Mouse (Mus musculus) embryonic facial prominence, embryonic 10.5 days (tissue): ENCODE results near the gene Defb25. TPM values are rescaled to one million over a fixed set of nuclear protein-coding genes. Genes with fewer than 3 reads are reported as not detected.

Experiments used
- DNase-seq: peaks from one replicate; pipeline ENCODE4 v3.0.0-alpha.2; 2017; ENCODE audit warnings: low spot score
- H3K27ac ChIP-seq: fragments of 300-500 bp; sonication (generic); replicated peaks from 2 replicates; pipeline ENCODE4 v1.5.1; 2016; ENCODE audit warnings: mild to moderate bottlenecking
- H3K27me3 ChIP-seq: fragments of 300-500 bp; sonication (generic); replicated peaks from 2 replicates; pipeline ENCODE4 v1.6.1; 2016; ENCODE audit warnings: low read depth, mild to moderate bottlenecking; ENCODE audit not compliant: poor library complexity, severe bottlenecking
- H3K36me3 ChIP-seq: fragments of 300-500 bp; sonication (generic); replicated peaks from 2 replicates; pipeline ENCODE4 v1.6.1; 2016; ENCODE audit warnings: mild to moderate bottlenecking, moderate library complexity
- H3K4me1 ChIP-seq: fragments of 300-500 bp; sonication (generic); 2 replicates; pipeline ENCODE4 v1.6.1; 2016
- H3K4me3 ChIP-seq: fragments of 300-500 bp; sonication (generic); 2 replicates; pipeline ENCODE4 v1.5.1; 2016; ENCODE audit warnings: mild to moderate bottlenecking, moderate library complexity
- H3K9me3 ChIP-seq: fragments of 300-500 bp; sonication (generic); 2 replicates; pipeline ENCODE4 v1.6.1; 2016; ENCODE audit warnings: mild to moderate bottlenecking
- WGBS: fragments of 180-500 bp; shearing (Covaris S2); methylation state at CpG from one replicate; pipeline ENCODE4 v1.1.7; 2016; 5-methylcytosine and 5-hydroxymethylcytosine counted together
- polyA plus RNA-seq: library from polyadenylated mRNA; unstranded; fragments of >200 nt; fragmentation: Nextera tagmentation; extraction: Ambion mirVana; gene quantifications from 2 replicates; pipeline ENCODE4 v1.2.1, GENCODE M21; 2016

Gene Defb25
- polyA plus RNA-seq, 1 experiment from 2014 or later, result not detected

- Histone ChIP-seq H3K4me1 (peaks cover 20% of the 10 kb centered on the region), H3K4me3 (no peak overlapping the region), H3K9me3 (no peaks in the 10 kb centered on the region), H3K27me3 (peaks cover 9% of the 10 kb centered on the region), H3K36me3 (no peaks in the 10 kb centered on the region), H3K27ac (peak overlapping the region; percentile 55; the same call in 1 of the 2 replicates)
- DNase-seq, result peak; percentile 20
- 22% methylated on average over 11 of the region's 11 CpGs for WGBS
Measured at GRCm38 (mm10) chr2:152639406-152640113, 16.7 kb upstream of the Defb25 start.

GRCm38 (mm10) chr2:152638865-152639264, 16.0 kb upstream of the Defb25 start:
- Histone ChIP-seq H3K36me3 (no peaks in the 10 kb centered on the region), H3K9me3 (no peaks in the 10 kb centered on the region), H3K27me3 (peaks cover 13% of the 10 kb centered on the region), H3K4me1 (peaks cover 20% of the 10 kb centered on the region), H3K27ac (no peak overlapping the region), H3K4me3 (no peak overlapping the region)
- no peak for DNase-seq
- WGBS, result 67% methylated on average over 6 of the region's 6 CpGs

DNA sequence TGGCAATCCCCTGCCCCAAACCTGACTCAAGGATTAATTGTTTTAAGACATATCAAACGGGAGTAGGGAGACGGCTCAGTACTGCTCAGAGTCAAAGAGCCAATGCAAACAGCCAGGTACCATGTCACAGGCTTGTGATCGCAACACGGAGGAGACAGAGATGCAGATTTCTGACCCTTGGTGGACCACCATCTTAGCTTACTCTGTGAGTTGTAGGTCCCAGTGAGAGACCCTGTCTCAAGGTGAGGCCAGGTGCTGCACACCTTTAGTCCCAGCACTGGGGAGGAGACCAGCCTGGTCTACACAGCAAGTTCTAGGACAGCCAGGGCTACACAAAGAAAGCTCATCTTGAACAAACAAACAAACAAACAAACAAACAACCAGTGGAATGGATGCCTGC, 14.5 kb upstream of the Defb25 start:
- Histone ChIP-seq H3K4me1 (peaks cover 29% of the 10 kb centered on the region), H3K36me3 (no peaks in the 10 kb centered on the region), H3K27ac (no peak overlapping the region), H3K4me3 (no peak overlapping the region), H3K27me3 (peaks cover 26% of the 10 kb centered on the region), H3K9me3 (no peaks in the 10 kb centered on the region)
- DNase-seq, result no peak
- 89% methylated on average over 4 of the region's 4 CpGs for WGBS

- Histone ChIP-seq H3K4me3 (no peak overlapping the region), H3K36me3 (no peaks in the 10 kb centered on the region), H3K4me1 (peaks cover 29% of the 10 kb centered on the region), H3K27ac (no peak overlapping the region), H3K9me3 (no peaks in the 10 kb centered on the region), H3K27me3 (peaks cover 30% of the 10 kb centered on the region)
- WGBS, result 86% methylated on average over 6 of the region's 6 CpGs
- DNase-seq, result no peak
Measured at GRCm38 (mm10) chr2:152637006-152637322, 14.1 kb upstream of the Defb25 start.

GRCm38 (mm10) chr2:152636246-152637005, 13.6 kb upstream of the Defb25 start:
- no peak for DNase-seq
- 83% methylated on average over 23 of the region's 23 CpGs for WGBS
- no peaks in the 10 kb centered on the region for H3K9me3 ChIP-seq
- H3K27ac ChIP-seq, result no peak overlapping the region
- H3K4me1 ChIP-seq, result peaks cover 29% of the 10 kb centered on the region
- H3K27me3 ChIP-seq, result peaks cover 34% of the 10 kb centered on the region
- H3K36me3 ChIP-seq, result no peaks in the 10 kb centered on the region
- H3K4me3 ChIP-seq, result no peak overlapping the region

DNA sequence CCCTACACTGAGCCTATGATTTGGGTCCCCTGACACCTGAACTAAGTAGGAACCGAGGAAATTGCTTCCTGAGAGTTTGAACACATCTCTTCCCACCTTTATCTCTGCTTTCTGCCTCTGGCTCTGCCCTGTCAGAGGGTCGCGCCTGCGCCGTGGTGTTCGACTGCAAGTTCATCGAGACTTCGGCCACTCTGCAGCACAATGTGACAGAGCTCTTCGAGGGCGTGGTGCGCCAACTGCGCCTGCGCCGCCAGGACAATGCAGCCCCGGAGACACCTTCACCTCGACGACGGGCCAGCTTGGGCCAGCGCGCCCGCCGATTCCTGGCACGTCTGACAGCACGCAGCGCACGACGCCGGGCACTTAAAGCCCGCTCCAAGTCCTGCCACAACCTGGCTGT, 11.5 kb upstream of the Defb25 start:
- DNase-seq, result no peak

DNA sequence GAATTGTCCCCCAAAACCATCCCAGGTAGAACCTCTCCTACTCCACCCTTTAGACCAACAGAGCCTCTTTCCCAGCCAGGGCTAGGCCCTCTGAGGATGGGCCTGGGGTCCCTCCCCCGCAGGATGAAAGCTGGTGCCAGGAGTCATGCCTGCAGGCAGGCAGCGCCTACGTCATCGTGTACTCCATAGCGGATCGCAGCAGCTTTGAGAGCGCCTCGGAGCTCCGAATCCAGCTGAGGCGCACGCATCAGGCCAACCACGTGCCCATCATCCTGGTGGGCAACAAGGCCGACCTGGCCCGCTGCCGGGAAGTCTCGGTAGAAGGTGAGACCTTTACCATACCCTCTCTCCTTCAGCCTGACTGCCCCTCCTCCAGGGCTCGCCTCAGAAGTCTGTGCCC, 10.5 kb upstream of the Defb25 start:
- Histone ChIP-seq H3K4me1 (peaks cover 15% of the 10 kb centered on the region), H3K27me3 (peaks cover 54% of the 10 kb centered on the region), H3K9me3 (no peaks in the 10 kb centered on the region), H3K36me3 (no peaks in the 10 kb centered on the region), H3K27ac (no peak overlapping the region; the same call in 1 of the 2 replicates), H3K4me3 (peak overlapping the region; percentile 25; the same call in 1 of the 2 replicates)
- DNase-seq, result peak; percentile 31
- WGBS, result 48% methylated on average over 17 of the region's 17 CpGs

More for the DNA sequence above, 11.5 kb upstream of the Defb25 start:
- H3K9me3 ChIP-seq, result no peaks in the 10 kb centered on the region
- H3K27ac ChIP-seq, result no peak overlapping the region
- no peak overlapping the region for H3K4me3 ChIP-seq
- peaks cover 49% of the 10 kb centered on the region for H3K27me3 ChIP-seq
- H3K36me3 ChIP-seq, result no peaks in the 10 kb centered on the region
- H3K4me1 ChIP-seq, result peaks cover 20% of the 10 kb centered on the region
- 79% methylated on average over 29 of the region's 29 CpGs for WGBS

DNA sequence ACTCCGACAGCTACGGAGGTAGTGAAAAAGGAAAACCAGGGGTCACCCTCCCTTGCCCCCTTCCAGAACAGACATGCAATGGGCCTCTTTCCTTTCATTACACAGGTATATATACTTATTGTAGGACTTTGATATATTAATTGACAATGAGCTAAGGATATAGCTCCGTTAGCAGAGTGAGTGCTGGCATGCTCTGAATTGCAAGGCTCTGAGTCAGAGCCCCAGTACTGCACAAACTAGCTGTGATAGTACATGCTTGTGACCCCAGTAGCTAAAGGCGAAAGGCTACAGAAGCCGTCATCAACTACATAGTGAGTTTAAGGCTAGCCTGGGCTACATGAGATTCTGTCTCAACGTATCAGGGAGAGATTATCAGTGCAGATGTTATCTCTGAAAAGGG, 7.1 kb upstream of the Defb25 start:
- Histone ChIP-seq H3K4me3 (no peak overlapping the region), H3K36me3 (no peaks in the 10 kb centered on the region), H3K9me3 (no peaks in the 10 kb centered on the region), H3K27me3 (peaks cover 88% of the 10 kb centered on the region), H3K27ac (no peak overlapping the region), H3K4me1 (peaks cover 30% of the 10 kb centered on the region)
- no peak for DNase-seq
- 89% methylated on average over 6 of the region's 6 CpGs for WGBS

DNA sequence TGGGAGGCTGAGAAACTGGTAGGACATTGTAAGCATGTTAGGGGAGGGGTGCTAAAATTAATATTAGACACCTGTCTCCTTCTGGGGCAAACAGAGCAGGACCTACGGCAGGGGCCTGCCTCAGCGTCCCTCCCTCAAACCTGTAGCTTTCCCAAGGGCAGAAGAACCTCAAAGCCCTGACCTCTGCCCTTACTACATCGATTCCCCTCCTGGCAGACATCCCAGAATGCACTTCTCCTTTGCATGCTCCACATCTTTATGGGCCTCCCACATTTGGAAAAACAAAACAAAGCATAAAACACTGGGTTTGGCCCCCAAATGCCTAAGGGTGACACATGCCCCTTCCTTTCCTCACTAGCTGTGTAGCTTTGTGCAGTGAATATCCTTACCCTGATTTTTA, 6.4 kb upstream of the Defb25 start:
- Histone ChIP-seq H3K4me3 (no peak overlapping the region), H3K36me3 (no peaks in the 10 kb centered on the region), H3K27me3 (peaks cover 90% of the 10 kb centered on the region), H3K9me3 (no peaks in the 10 kb centered on the region), H3K27ac (no peak overlapping the region), H3K4me1 (peaks cover 30% of the 10 kb centered on the region)
- 61% methylated on average over 3 of the region's 3 CpGs for WGBS
- DNase-seq, result no peak

- no peak for DNase-seq
- no peaks in the 10 kb centered on the region for H3K9me3 ChIP-seq
- peaks cover 86% of the 10 kb centered on the region for H3K27me3 ChIP-seq
- H3K36me3 ChIP-seq, result no peaks in the 10 kb centered on the region
- H3K4me1 ChIP-seq, result peaks cover 23% of the 10 kb centered on the region
- no peak overlapping the region for H3K27ac ChIP-seq
- H3K4me3 ChIP-seq, result no peak overlapping the region
- WGBS, result 40% methylated on average over 17 of the region's 17 CpGs
Measured at GRCm38 (mm10) chr2:152628066-152628465, 5.2 kb upstream of the Defb25 start.

DNA sequence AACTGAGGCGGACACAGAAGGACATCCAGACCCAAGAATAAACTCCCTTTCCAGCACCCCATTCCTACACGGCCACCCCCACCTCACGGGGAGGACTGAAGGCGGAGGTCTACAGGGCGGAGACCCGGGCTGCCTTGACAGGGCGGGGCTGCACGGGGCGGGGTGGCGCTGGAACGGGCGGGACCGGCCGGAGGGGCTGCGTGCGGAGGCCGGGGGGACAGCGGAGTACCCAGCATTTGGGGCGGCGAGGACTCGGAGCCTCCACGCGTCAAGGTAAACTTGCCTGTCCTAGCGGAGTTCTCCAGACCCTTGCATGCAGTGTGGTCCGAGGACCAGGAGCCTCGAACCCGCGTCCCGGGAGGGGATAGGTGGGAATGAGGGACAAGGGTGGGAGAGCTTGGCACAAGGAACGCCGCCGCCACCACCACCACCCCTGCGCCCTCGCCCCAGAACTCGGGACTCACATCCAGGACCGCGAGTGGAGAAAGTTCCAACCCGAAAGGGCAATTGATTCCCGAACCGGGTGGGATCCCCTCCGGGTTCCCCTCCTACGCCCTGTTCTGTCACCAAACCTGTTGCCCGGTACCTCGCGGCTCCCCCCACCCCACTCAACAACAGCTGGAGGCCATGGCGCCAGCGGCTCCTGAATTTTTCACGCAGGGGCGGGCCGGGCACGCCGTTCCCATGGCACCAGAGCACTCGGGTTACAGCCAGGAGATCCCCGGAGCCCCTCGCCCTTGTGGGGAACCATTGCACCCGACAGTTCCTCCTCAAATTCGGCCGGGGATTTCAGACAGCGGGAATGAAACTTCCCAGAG, 4.1 kb upstream of the Defb25 start, which contains the start of gene Rem1:
TSS of gene Rem1 (plus strand) at position 178 of the 818 bp plus-strand sequence.
- Histone ChIP-seq H3K27ac (no peak within 1 kb of the TSS; the same call in 1 of the 2 replicates), H3K27me3 (peaks cover 80% of the 10 kb centered on the region), H3K4me1 (peaks cover 20% of the 10 kb centered on the region), H3K36me3 (no peaks in the 10 kb centered on the region), H3K4me3 (peak within 1 kb of the TSS; percentile 60), H3K9me3 (no peaks in the 10 kb centered on the region)
- DNase-seq, result peak; percentile 70
- WGBS, result 1% methylated on average over 59 of the region's 59 CpGs

- Histone ChIP-seq H3K27ac (no peak overlapping the region), H3K4me3 (no peak overlapping the region), H3K27me3 (peaks cover 68% of the 10 kb centered on the region), H3K36me3 (no peaks in the 10 kb centered on the region), H3K4me1 (peaks cover 20% of the 10 kb centered on the region), H3K9me3 (no peaks in the 10 kb centered on the region)
- DNase-seq, result no peak
- 18% methylated on average over 1 of the region's 1 CpGs for WGBS
Measured at GRCm38 (mm10) chr2:152625256-152625655, 2.4 kb upstream of the Defb25 start.
